Mouse (Mus musculus): ENCODE data around the gene Kctd11. TPM values are rescaled to one million over a fixed set of nuclear protein-coding genes. Genes with fewer than 3 reads are reported as not detected.

The Kctd11 gene
- polyA plus RNA-seq, 1 experiment = 5.2 TPM

DNA sequence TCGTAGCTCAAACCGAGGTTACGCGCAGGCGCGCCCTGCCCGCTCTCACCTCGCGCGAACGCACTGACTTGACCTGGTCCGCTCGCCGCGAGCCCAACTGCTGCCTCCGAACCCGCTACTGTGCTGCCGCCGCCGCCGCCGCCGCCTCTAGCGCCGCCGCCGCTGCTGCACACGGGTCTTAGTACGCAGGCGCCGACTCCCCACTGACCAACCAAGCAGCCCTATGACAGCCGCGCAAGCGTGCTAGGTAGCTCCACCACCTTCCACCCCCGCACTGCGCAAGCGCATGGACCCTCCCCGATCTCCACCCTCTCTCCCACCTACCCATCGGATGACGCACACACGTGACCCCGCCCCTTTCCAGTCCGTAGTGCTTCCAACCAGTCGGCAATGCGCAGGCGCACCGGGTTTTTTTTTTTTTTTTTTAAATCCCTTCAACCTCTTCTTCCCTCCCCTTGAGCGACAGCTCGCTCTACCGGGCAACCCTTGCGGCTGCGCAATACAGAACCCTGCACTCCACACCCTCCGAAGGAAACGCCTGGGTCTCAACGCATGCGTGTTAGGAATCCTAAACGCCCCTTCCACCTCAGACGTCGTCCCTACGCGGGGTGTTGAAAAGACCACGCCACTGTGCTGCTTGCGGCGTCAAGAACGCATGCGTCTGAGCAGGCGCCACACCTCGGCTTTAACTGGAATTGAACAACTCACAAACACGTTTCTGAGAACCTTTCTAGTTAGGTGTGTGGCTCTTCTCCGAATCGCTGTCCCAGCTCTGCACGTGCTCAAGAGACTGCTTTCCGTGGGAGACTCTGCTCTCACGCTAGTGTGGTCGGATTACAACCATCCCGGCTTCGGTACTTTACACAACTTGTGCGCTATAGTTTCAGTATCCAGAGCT lies 40.2 kb upstream of the Kctd11 start, which contains the start of gene Eif5a:
Gene Eif5a, minus strand, starts transcription at position 845 of the 898 bp plus-strand sequence.
- Histone ChIP-seq H3K9me3 (replicated peaks; ENCODE audit: control insufficient read depth, insufficient read depth, low read length, poor library complexity, severe bottlenecking) (no peaks in the 10 kb centered on the region), H3K27me3 (ENCODE audit: control insufficient read depth, insufficient read depth, low read length, poor library complexity, severe bottlenecking) (no peaks in the 10 kb centered on the region), H3K36me3 (ENCODE audit: control insufficient read depth, insufficient read depth, low read length, poor library complexity, severe bottlenecking) (peaks cover 34% of the 10 kb centered on the region), H3K27ac (ENCODE audit: insufficient read depth, low read length) (peak within 1 kb of the TSS; percentile 98), H3K4me1 (ENCODE audit: control insufficient read depth, insufficient read depth, low read length) (peaks cover 2% of the 10 kb centered on the region), H3K9ac (ENCODE audit: low read depth, poor library complexity, severe bottlenecking) (peak within 1 kb of the TSS; percentile 99), H3K4me3 (ENCODE audit: low read depth, low read length) (peak within 1 kb of the TSS; percentile 94)
- peak; percentile 95 for TF ChIP-seq POLR2A (IDR thresholded peaks at IDR 0.05; ENCODE audit: insufficient read depth, low read length)
- peak; percentile 71; the same call in 1 of the 2 replicates for TF ChIP-seq EP300 (IDR thresholded peaks at IDR 0.05; ENCODE audit: insufficient read depth, low read depth, low read length)
- TF ChIP-seq CTCF (IDR thresholded peaks at IDR 0.05; ENCODE audit: low read depth, low read length) = peak; percentile 15

DNA sequence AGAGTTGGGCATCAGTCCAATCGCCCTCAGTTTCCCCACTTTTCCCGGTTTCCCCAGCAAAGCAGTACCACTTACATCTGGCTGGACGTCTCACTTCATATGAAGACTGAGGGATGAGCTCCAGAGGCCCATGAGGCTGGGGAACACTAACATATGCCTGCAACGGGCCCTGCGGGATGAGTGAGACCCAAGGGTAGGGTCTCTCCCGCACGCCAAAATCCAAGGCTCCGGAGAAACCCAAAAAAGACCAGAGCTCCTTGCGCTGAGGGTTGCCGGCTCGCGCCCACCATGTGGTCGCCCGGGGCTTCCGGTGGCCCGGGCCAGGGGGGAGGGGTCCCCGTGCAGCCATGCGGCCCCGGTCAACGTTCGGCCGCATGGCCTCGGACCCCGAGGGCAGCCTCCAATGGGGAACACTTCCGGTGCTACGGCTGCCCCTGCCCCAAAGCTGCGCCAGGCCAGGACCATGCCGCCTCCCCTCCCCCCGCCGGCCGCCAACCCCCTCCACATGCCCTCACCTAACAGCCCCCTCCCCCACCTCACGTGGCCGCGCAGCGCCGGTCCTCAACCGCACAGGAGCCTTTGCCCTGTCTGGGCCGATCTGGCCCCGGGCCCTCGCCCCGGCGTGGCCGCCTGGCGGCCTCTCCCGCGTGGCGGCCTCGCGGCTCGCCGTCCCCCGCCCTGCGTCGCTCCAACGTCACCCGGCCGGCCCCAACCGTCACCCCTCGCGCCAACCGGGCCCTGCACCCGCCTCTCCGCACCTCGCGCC lies 39.2 kb upstream of the Kctd11 start:
- Histone ChIP-seq H3K4me3 (ENCODE audit: low read depth, low read length) (peak overlapping the region; percentile 85), H3K4me1 (ENCODE audit: control insufficient read depth, insufficient read depth, low read length) (peaks cover 2% of the 10 kb centered on the region), H3K27me3 (ENCODE audit: control insufficient read depth, insufficient read depth, low read length, poor library complexity, severe bottlenecking) (no peaks in the 10 kb centered on the region), H3K9ac (ENCODE audit: low read depth, poor library complexity, severe bottlenecking) (peak overlapping the region; percentile 99), H3K9me3 (replicated peaks; ENCODE audit: control insufficient read depth, insufficient read depth, low read length, poor library complexity, severe bottlenecking) (no peaks in the 10 kb centered on the region), H3K36me3 (ENCODE audit: control insufficient read depth, insufficient read depth, low read length, poor library complexity, severe bottlenecking) (peaks cover 39% of the 10 kb centered on the region), H3K27ac (ENCODE audit: insufficient read depth, low read length) (peak overlapping the region; percentile 93)
- TF ChIP-seq EP300 (IDR thresholded peaks at IDR 0.05; ENCODE audit: insufficient read depth, low read depth, low read length) = no peak
- TF ChIP-seq CTCF (IDR thresholded peaks at IDR 0.05; ENCODE audit: low read depth, low read length) = no peak
- TF ChIP-seq POLR2A (IDR thresholded peaks at IDR 0.05; ENCODE audit: insufficient read depth, low read length) = no peak

DNA sequence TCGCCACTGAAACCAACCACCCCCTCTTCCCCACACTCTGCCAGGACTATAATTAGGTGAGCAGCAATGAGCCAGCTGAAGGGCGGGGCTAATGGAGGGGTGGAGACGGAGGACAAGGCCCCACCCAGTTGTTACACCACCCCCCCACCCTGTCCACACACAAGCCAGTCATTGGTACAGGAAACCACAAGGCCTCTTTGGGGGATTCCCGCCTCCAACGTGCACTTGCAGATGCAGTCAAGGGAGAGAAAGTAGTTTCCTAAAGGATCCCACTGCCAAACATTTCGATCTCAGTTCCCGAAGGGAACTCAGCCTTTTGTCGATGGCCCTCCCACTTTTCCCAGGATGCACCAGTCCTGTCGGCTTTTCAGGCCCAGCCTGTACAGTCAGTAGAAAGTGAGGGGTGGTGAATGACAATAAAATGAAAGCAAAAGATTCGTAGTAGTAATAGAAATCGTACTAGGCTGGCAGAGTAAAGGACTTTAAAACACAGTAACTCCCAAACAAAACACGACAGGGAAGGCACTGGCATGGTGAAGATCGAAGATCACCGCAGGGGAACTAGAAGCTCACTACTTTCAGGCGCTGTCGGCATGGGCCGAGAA lies 38.6 kb upstream of the Kctd11 start:
- Histone ChIP-seq H3K4me3 (ENCODE audit: low read depth, low read length) (peak overlapping the region; percentile 85), H3K9ac (ENCODE audit: low read depth, poor library complexity, severe bottlenecking) (peak overlapping the region; percentile 99), H3K4me1 (ENCODE audit: control insufficient read depth, insufficient read depth, low read length) (peaks cover 2% of the 10 kb centered on the region), H3K36me3 (ENCODE audit: control insufficient read depth, insufficient read depth, low read length, poor library complexity, severe bottlenecking) (peaks cover 39% of the 10 kb centered on the region), H3K27ac (ENCODE audit: insufficient read depth, low read length) (peak overlapping the region; percentile 93), H3K9me3 (replicated peaks; ENCODE audit: control insufficient read depth, insufficient read depth, low read length, poor library complexity, severe bottlenecking) (no peaks in the 10 kb centered on the region), H3K27me3 (ENCODE audit: control insufficient read depth, insufficient read depth, low read length, poor library complexity, severe bottlenecking) (no peaks in the 10 kb centered on the region)
- TF ChIP-seq EP300 (IDR thresholded peaks at IDR 0.05; ENCODE audit: insufficient read depth, low read depth, low read length) (no peak), CTCF (IDR thresholded peaks at IDR 0.05; ENCODE audit: low read depth, low read length) (no peak), POLR2A (IDR thresholded peaks at IDR 0.05; ENCODE audit: insufficient read depth, low read length) (no peak)

DNA sequence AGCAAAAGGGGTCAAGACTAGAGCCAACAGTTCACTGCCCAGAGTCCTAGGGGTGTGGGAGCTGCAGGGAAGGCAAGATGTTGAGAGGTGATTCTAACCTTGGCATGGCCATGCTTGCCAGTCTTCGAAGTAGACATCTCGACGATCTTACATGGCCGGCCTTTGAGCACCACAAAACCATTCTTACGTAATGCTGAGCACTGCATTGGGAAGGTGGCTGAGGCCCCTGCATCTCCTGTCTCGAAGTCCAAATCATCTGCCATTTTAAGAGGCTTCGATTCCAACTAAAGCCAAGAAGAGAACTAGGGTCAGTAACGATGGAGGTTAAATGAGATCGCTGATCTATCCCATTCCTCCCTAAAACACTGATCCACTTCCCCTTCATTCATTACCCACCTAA lies 37.8 kb upstream of the Kctd11 start:
- Histone ChIP-seq H3K36me3 (ENCODE audit: control insufficient read depth, insufficient read depth, low read length, poor library complexity, severe bottlenecking) (peaks cover 39% of the 10 kb centered on the region), H3K9me3 (replicated peaks; ENCODE audit: control insufficient read depth, insufficient read depth, low read length, poor library complexity, severe bottlenecking) (no peaks in the 10 kb centered on the region), H3K27me3 (ENCODE audit: control insufficient read depth, insufficient read depth, low read length, poor library complexity, severe bottlenecking) (no peaks in the 10 kb centered on the region), H3K4me3 (ENCODE audit: low read depth, low read length) (peak overlapping the region; percentile 16; the same call in 1 of the 2 replicates), H3K27ac (ENCODE audit: insufficient read depth, low read length) (no peak overlapping the region), H3K4me1 (ENCODE audit: control insufficient read depth, insufficient read depth, low read length) (peaks cover 2% of the 10 kb centered on the region), H3K9ac (ENCODE audit: low read depth, poor library complexity, severe bottlenecking) (peak overlapping the region; percentile 99)
- TF ChIP-seq EP300 (IDR thresholded peaks at IDR 0.05; ENCODE audit: insufficient read depth, low read depth, low read length) (no peak), CTCF (IDR thresholded peaks at IDR 0.05; ENCODE audit: low read depth, low read length) (no peak), POLR2A (IDR thresholded peaks at IDR 0.05; ENCODE audit: insufficient read depth, low read length) (no peak)

DNA sequence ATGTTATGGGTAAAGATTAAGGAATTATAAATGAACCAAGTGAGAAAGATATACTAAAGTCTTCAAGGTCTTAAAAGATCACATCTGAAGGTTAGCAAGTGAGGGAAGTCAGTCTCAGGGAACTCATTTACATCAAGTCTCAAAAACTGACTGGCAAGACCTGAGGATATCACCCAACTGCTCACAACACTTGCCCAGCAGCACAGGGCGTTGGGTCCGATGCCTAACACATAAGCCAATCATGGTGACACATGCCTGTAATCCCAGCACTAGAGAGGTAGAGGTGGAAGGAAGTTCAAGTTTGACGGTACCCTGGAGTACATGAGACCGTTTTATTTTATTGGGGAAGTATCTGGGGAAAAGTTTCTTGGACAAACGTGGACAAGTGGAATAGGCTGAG lies 36.9 kb upstream of the Kctd11 start:
- H3K4me1 ChIP-seq (ENCODE audit: control insufficient read depth, insufficient read depth, low read length) = peaks cover 2% of the 10 kb centered on the region
- no peak overlapping the region for H3K9ac ChIP-seq (ENCODE audit: low read depth, poor library complexity, severe bottlenecking)
- H3K9me3 ChIP-seq (replicated peaks; ENCODE audit: control insufficient read depth, insufficient read depth, low read length, poor library complexity, severe bottlenecking) = no peaks in the 10 kb centered on the region
- no peaks in the 10 kb centered on the region for H3K27me3 ChIP-seq (ENCODE audit: control insufficient read depth, insufficient read depth, low read length, poor library complexity, severe bottlenecking)
- H3K27ac ChIP-seq (ENCODE audit: insufficient read depth, low read length) = no peak overlapping the region
- no peak for TF ChIP-seq POLR2A (IDR thresholded peaks at IDR 0.05; ENCODE audit: insufficient read depth, low read length)
- TF ChIP-seq CTCF (IDR thresholded peaks at IDR 0.05; ENCODE audit: low read depth, low read length) = no peak
- no peak for TF ChIP-seq EP300 (IDR thresholded peaks at IDR 0.05; ENCODE audit: insufficient read depth, low read depth, low read length)
- peaks cover 39% of the 10 kb centered on the region for H3K36me3 ChIP-seq (ENCODE audit: control insufficient read depth, insufficient read depth, low read length, poor library complexity, severe bottlenecking)
- no peak overlapping the region for H3K4me3 ChIP-seq (ENCODE audit: low read depth, low read length)

Data from ES-Bruce4 (cell line).